In genomic region chr11:106627692-106628091, GRCm38 (mm10) we compare ENCODE assay signal across 8 mouse cellular contexts. TPM values are rescaled to one million over a fixed set of nuclear protein-coding genes. Genes with fewer than 3 reads are reported as not detected.
A peak's percentile ranks its signal among the peaks of the same experiment; 100 is the strongest.
DNase-seq lines count a peak whose midpoint lies in the region; ATAC-seq and TF ChIP-seq lines count a peak whose summit lies in the region.

No protein-coding gene starts in this region.

- no peak overlapping the region for H3K4me2 ChIP-seq in liver, embryonic 14.5 days (ENCODE audit: low read depth)
- H3K4me2 ChIP-seq in neural tube, embryonic 13.5 days, result no peak overlapping the region

- no peak for TF ChIP-seq EP300 in liver, embryonic 14.5 days (IDR thresholded peaks at IDR 0.05; ENCODE audit: low read depth)

- no peaks in the 10 kb centered on the region; a peak in 1 of 4 replicates for H3K4me1 ChIP-seq in liver, embryonic 14.5 days (replicated peaks; ENCODE audit: control insufficient read depth in 2 of 2, insufficient read depth in 2 of 2, low read length in 1 of 2)
- no peaks in the 10 kb centered on the region for H3K4me1 ChIP-seq in neural tube, embryonic 13.5 days (replicated peaks)

- peak; percentile 35; the same call in 1 of the 2 replicates for ATAC-seq in liver, embryonic 14.5 days (ENCODE audit: insufficient read depth)
- peak; percentile 56; the same call in 1 of the 2 replicates for ATAC-seq in neural tube, embryonic 13.5 days (ENCODE audit: low read depth)

- DNase-seq in 416B (ENCODE audit: low read depth) (peak; percentile 87), MN1 (ENCODE audit: low spot score) (peak; percentile 73)
- peak; percentile 66 to 70 for DNase-seq in cerebellum, postnatal 36 days
- peak; percentile 80 for DNase-seq in gastrocnemius, postnatal 10 days
- peak; percentile 68 for DNase-seq in kidney, adult 9 months
- DNase-seq in liver, embryonic 14.5 days (ENCODE audit: low read depth in 3 of 3, low spot score in 3 of 3), result peak; percentile 30 to 39 (median 33)
- DNase-seq in thymus, adult 18-20 months, result peak; percentile 47 to 58

- no peaks in the 10 kb centered on the region for H3K36me3 ChIP-seq in liver, embryonic 14.5 days (replicated peaks; ENCODE audit: control insufficient read depth, insufficient read depth, low read depth)
- no peaks in the 10 kb centered on the region for H3K36me3 ChIP-seq in neural tube, embryonic 13.5 days

- H3K27ac ChIP-seq in liver, embryonic 14.5 days, result no peak overlapping the region
- no peak overlapping the region for H3K27ac ChIP-seq in neural tube, embryonic 13.5 days (replicated peaks)

- H3K4me3 ChIP-seq in liver, embryonic 14.5 days (ENCODE audit: insufficient read depth in 1 of 2, low read depth in 2 of 2, low read length in 2 of 2), result no peak overlapping the region
- no peak overlapping the region for H3K4me3 ChIP-seq in neural tube, embryonic 13.5 days

- H3K9ac ChIP-seq in liver, embryonic 14.5 days (replicated peaks), result no peak overlapping the region
- H3K9ac ChIP-seq in neural tube, embryonic 13.5 days, result no peak overlapping the region

- 16% methylated on average over 6 of the region's 6 CpGs for WGBS in liver, embryonic 14.5 days (ENCODE audit: insufficient replicate concordance)
- 22% methylated on average over 6 of the region's 6 CpGs for WGBS in neural tube, embryonic 13.5 days

- peak; percentile 89 for TF ChIP-seq CTCF in liver, embryonic 14.5 days (IDR thresholded peaks at IDR 0.05; ENCODE audit: low read depth)

- no peaks in the 10 kb centered on the region for H3K27me3 ChIP-seq in liver, embryonic 14.5 days (ENCODE audit: control insufficient read depth, insufficient read depth, low read length)
- no peaks in the 10 kb centered on the region for H3K27me3 ChIP-seq in neural tube, embryonic 13.5 days

- no peaks in the 10 kb centered on the region for H3K9me3 ChIP-seq in liver, embryonic 14.5 days (ENCODE audit: control insufficient read depth, low read length)
- H3K9me3 ChIP-seq in neural tube, embryonic 13.5 days, result 0 out of 2 replicates have a peak, but pooled peaks cover 11% of the 10 kb centered on the region

RNA-seq across cellular contexts. Expression of gene Tex2, which starts 14.5 kb away (rescaled TPM):
- 10 to 100 TPM; 22.1 to 24.1 TPM for total RNA-seq in gastrocnemius, postnatal 10 days (2021)
- 5.2 and 5.9 TPM in 2 replicates for polyA plus RNA-seq in liver, embryonic 14.5 days (2012; rRNA removed)
- 7.9 and 9.3 TPM in 2 replicates for polyA plus RNA-seq in liver, embryonic 14.5 days (2014; fragmentation: Nextera tagmentation; extraction: Ambion mirVana)
- polyA plus RNA-seq in neural tube, embryonic 13.5 days (2015; fragmentation: Nextera tagmentation; extraction: Ambion mirVana), result 24.0 and 27.3 TPM in 2 replicates

Comparison
In these comparisons a context has a peak if more than half of its experiments do, and no peak if none do; other contexts are left out.
1. DNase-seq: peak in every context shown above with its lines; median percentile 87 in 416B; 80 in gastrocnemius, postnatal 10 days; 73 in MN1; 68 in cerebellum, postnatal 36 days; 68 in kidney, adult 9 months; 52 in thymus, adult 18-20 months; 33 in liver, embryonic 14.5 days.